Mouse (Mus musculus) testis, adult 2 months (tissue): ENCODE measurements around the gene Fignl2.

ENCODE experiments used
- CTCF ChIP-seq: fragments of 200-500 bp; IDR thresholded peaks from 2 replicates; pipeline ENCODE4 v1.5.1; 2012; ENCODE audit warnings: low read depth, mild to moderate bottlenecking, inconsistent platforms, low read length, moderate library complexity; ENCODE audit not compliant: control insufficient read depth, insufficient read depth, insufficient replicate concordance
- POLR2A ChIP-seq: fragments of 200-500 bp; IDR thresholded peaks from 2 replicates; pipeline ENCODE4 v1.6.1; 2012; ENCODE audit warnings: low read depth, mild to moderate bottlenecking, inconsistent platforms, low read length, moderate library complexity; ENCODE audit not compliant: control insufficient read depth

- TF ChIP-seq CTCF (no peak), POLR2A (no peak)
Measured at GRCm38 (mm10) chr15:101092121-101092828, 13.9 kb upstream of the Fignl2 start.
